Mouse (Mus musculus) heart, postnatal 25 days (tissue): Measurements from ENCODE around the gene Mgl2. TPM values are rescaled to one million over a fixed set of nuclear protein-coding genes. Genes with fewer than 3 reads are reported as not detected.
"Not testable (repeated sequence)": the region's sequence is repeated elsewhere in the genome, so short reads cannot be mapped to it uniquely, and the experiment has no call there.

Source experiments
- DNase-seq: peaks from one replicate; pipeline ENCODE4 v3.0.0; 2022; ENCODE audit warnings: low spot score
- intact Hi-C: fragments of 180-260 bp; cut with DNase I; formaldehyde crosslinking; loops from one replicate; pipeline ENCODE4 v1.15.1; 2025
- total RNA-seq, 2 experiments: library from RNA; stranded (reverse); gene quantifications; 2 replicates each; pipeline ENCODE4 v1.2.3; 2021

Mgl2 gene
- total RNA-seq = 1 to 10 TPM; 4.3 to 4.4 TPM

- no peak for DNase-seq
- intact Hi-C loops = no loop called here
These were observed at the start of gene Mgl2 for GRCm38 (mm10) chr11:70129926-70130379. Mgl2 (plus strand) TSS chr11:70130329.

GRCm38 (mm10) chr11:70080803-70081590 is 49.1 kb upstream of the Mgl2 start:
- intact Hi-C loops = no loop called here
- DNase-seq = no peak

- intact Hi-C loops = no loop called here
- peak; percentile 5 for DNase-seq
These were observed 45.6 kb upstream of the Mgl2 start for GRCm38 (mm10) chr11:70084563-70084962.

- intact Hi-C loops = no loop called here
- no peak for DNase-seq
These were observed 37.9 kb upstream of the Mgl2 start, which contains the start of gene Asgr2 for GRCm38 (mm10) chr11:70091986-70092783. Asgr2 (plus strand) TSS chr11:70092644.

- no peak for DNase-seq
- intact Hi-C loops = no loop called here
These were observed 32.7 kb upstream of the Mgl2 start for GRCm38 (mm10) chr11:70097396-70097795.

GRCm38 (mm10) chr11:70099102-70099501 is 31.0 kb upstream of the Mgl2 start:
- no peak for DNase-seq
- intact Hi-C loops = no loop called here

GRCm38 (mm10) chr11:70099809-70100208 is 30.3 kb upstream of the Mgl2 start:
- DNase-seq = no peak
- intact Hi-C loops = no loop called here

- intact Hi-C loops = no loop called here
- DNase-seq = no peak
These were observed 26.3 kb upstream of the Mgl2 start for GRCm38 (mm10) chr11:70103701-70104315.

- intact Hi-C loops = no loop called here
- DNase-seq = no peak
These were observed 23.0 kb upstream of the Mgl2 start for GRCm38 (mm10) chr11:70107085-70107484.

GRCm38 (mm10) chr11:70110146-70110545 is 20.0 kb upstream of the Mgl2 start:
- DNase-seq = no peak

GRCm38 (mm10) chr11:70114562-70114961 is 15.6 kb upstream of the Mgl2 start:
- intact Hi-C loops = no loop called here
- no peak for DNase-seq

More at GRCm38 (mm10) chr11:70110146-70110545, 20.0 kb upstream of the Mgl2 start:
- intact Hi-C loops = no loop called here

GRCm38 (mm10) chr11:70115901-70116300 is 14.2 kb upstream of the Mgl2 start:
- DNase-seq = no peak
- intact Hi-C loops = no loop called here

- DNase-seq, intact Hi-C loops: not testable (repeated sequence)
These were observed 4.9 kb downstream of the Mgl2 start for GRCm38 (mm10) chr11:70135001-70135400.

GRCm38 (mm10) chr11:70135925-70136324 is 5.8 kb downstream of the Mgl2 start:
- intact Hi-C loops, DNase-seq: not testable (repeated sequence)

- intact Hi-C loops = no loop called here
- DNase-seq = no peak
These were observed 9.0 kb downstream of the Mgl2 start for GRCm38 (mm10) chr11:70139171-70139570.

- intact Hi-C loops = no loop called here
These were observed 20.9 kb downstream of the Mgl2 start for GRCm38 (mm10) chr11:70151072-70151471.

GRCm38 (mm10) chr11:70155897-70156296 is 25.8 kb downstream of the Mgl2 start, which contains the start of gene Clec10a:
Clec10a (plus strand) TSS chr11:70156197.
- DNase-seq, intact Hi-C loops: not testable (repeated sequence)

More at GRCm38 (mm10) chr11:70151072-70151471, 20.9 kb downstream of the Mgl2 start:
- no peak for DNase-seq

GRCm38 (mm10) chr11:70162336-70162735 is 32.2 kb downstream of the Mgl2 start:
- intact Hi-C loops = no loop called here
- no peak for DNase-seq

- intact Hi-C loops = no loop called here
- DNase-seq = no peak
These were observed 36.1 kb downstream of the Mgl2 start for GRCm38 (mm10) chr11:70165972-70166921.
